Mouse (Mus musculus) bone marrow macrophage, adult 2 months (primary cell): ENCODE results near the gene E330017A01Rik. TPM values are rescaled to one million over a fixed set of nuclear protein-coding genes. Genes with fewer than 3 reads are reported as not detected.
A peak's percentile ranks its signal among the peaks of the same experiment; 100 is the strongest.

Source experiments
- H3K27ac ChIP-seq: 2 replicates; pipeline ENCODE4 v1.5.1; 2012; ENCODE audit warnings: low read depth, low read length; ENCODE audit not compliant: insufficient read depth
- H3K4me1 ChIP-seq: 2 replicates; pipeline ENCODE4 v1.6.1; 2012; ENCODE audit warnings: low read length; ENCODE audit not compliant: control insufficient read depth, insufficient read depth
- H3K4me3 ChIP-seq: 2 replicates; pipeline ENCODE4 v1.5.1; 2012; ENCODE audit warnings: mild to moderate bottlenecking, low read length, moderate library complexity; ENCODE audit not compliant: insufficient read depth
- CTCF ChIP-seq: IDR thresholded peaks from 2 replicates; pipeline ENCODE4 v1.5.1; 2012; ENCODE audit warnings: low read depth, mild to moderate bottlenecking, low read length, moderate library complexity
- POLR2A ChIP-seq: IDR thresholded peaks from 2 replicates; pipeline ENCODE4 v1.6.1; 2012; ENCODE audit warnings: mild to moderate bottlenecking, low read depth, low read length, borderline replicate concordance
- polyA plus RNA-seq: library from polyadenylated mRNA; stranded (reverse); fragments of >200 nt; gene quantifications from 2 replicates; pipeline ENCODE4 v1.2.4, GENCODE M21; 2012; ENCODE audit not compliant: missing spikeins, insufficient read depth, insufficient read length

The E330017A01Rik gene
- polyA plus RNA-seq, result not detected in 2 replicates

DNA sequence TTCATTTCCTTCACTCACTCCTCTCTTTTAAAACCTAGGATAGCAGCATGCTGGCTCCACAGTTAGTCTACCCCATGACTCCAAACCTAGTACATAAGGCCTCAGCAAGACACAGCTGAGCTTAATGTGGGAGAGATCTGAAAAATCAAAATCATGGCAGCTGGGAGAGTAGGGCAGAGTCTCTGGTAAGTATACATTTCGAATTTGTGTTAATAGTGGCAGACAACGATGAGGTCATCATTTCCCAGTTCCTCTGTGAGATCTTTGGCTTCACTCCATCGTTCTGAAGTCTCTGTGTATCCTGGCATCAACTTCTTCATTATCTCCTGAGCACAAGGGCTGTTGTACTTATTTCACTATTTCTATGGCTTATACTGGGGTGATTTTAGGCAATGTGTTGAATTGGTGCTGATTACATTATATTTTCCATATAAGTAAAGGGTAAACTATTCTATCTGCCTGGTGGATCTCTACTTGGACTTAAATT, at the start of gene E330017A01Rik:
Gene E330017A01Rik, minus strand, starts transcription at position 51 of the 487 bp plus-strand sequence.
- TF ChIP-seq POLR2A, result no peak
- no peak for TF ChIP-seq CTCF

DNA sequence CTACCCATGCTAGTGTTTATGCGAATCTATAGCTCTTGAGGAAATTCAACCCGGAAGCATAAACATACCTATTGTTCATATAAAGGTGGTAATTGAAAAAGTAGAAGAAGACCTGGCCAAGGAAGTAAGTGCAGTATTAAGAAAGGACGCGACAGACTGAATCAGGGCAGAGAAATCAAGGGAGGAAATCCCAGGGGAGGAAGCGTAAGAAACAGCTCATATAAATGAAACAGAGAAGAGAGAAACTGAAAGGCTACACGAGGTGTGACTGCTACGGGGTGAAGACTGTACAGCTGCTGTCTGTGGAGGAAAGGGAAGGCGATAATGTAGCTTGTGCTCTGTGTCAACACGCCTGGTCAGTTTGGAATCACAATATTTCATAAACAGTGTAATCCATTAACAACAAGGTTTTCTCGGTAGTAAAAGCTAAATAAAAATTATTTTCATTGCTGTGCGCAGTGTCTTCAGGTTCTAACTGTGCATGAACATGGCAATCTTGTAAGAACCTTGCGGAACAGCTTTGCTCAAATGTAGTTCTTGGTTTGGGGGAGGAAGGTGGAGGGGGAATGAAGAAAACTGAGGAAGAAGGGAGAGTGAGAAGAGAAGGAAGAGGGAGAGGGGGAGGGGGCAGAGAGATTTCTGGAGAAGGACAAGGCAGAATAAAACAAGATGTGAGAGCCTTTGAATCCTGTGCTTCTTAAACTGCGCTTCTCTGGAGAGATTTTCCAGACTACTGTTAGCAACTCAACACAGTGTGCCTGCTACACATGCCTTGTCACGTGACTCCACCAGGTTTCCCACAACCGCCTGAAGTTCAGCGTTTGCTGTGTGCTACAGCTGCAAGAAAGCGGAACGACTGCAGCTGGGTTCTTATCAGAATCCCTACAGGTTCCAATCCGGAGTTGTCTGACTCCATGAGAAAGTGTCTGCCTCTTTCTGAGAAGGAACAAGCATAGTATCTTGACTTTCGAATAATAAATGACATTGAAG, 47.3 kb upstream of the E330017A01Rik start:
- Histone ChIP-seq H3K27ac (no peak overlapping the region), H3K4me1 (peaks cover 8% of the 10 kb centered on the region; the same call in 1 of the 2 replicates), H3K4me3 (peak overlapping the region; percentile 23)
- TF ChIP-seq CTCF (no peak), POLR2A (no peak)

More for the DNA sequence above, at the start of gene E330017A01Rik:
- Histone ChIP-seq H3K4me3 (no peak within 1 kb of the TSS), H3K27ac (no peak within 1 kb of the TSS), H3K4me1 (0 out of 2 replicates have a peak, but pooled peaks cover 2% of the 10 kb centered on the region)

GRCm38 (mm10) chr16:58684537-58684936, 46.0 kb upstream of the E330017A01Rik start:
- no peak overlapping the region for H3K4me3 ChIP-seq
- H3K27ac ChIP-seq, result no peak overlapping the region
- peaks cover 2% of the 10 kb centered on the region; the same call in 1 of the 2 replicates for H3K4me1 ChIP-seq
- TF ChIP-seq POLR2A (no peak), CTCF (no peak)

GRCm38 (mm10) chr16:58683911-58684310, 45.4 kb upstream of the E330017A01Rik start:
- no peak overlapping the region for H3K27ac ChIP-seq
- no peak overlapping the region for H3K4me3 ChIP-seq
- no peak for TF ChIP-seq POLR2A
- TF ChIP-seq CTCF, result no peak
- peaks cover 2% of the 10 kb centered on the region; the same call in 1 of the 2 replicates for H3K4me1 ChIP-seq

DNA sequence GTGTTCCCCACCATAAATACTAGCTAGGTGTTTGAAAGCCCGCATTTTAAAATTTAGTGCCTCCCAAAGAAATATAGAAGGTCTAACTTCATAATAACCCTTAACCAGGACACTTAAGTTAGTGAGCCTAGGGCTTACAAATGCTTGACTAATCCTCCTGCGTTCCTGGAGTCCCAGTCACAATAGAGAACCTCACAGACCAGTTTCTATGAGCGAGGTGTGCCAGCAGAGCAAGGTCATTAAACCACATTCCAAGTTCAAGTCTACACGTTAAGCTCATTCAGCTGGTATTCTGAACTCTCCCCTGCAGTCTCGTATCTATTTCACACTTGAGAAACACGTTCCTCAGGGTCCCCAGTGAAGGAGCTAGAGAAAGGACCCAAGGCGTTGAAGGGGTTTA, 44.3 kb upstream of the E330017A01Rik start:
- Histone ChIP-seq H3K4me1 (peaks cover 2% of the 10 kb centered on the region; the same call in 1 of the 2 replicates), H3K27ac (no peak overlapping the region), H3K4me3 (no peak overlapping the region)
- TF ChIP-seq CTCF (no peak), POLR2A (no peak)

DNA sequence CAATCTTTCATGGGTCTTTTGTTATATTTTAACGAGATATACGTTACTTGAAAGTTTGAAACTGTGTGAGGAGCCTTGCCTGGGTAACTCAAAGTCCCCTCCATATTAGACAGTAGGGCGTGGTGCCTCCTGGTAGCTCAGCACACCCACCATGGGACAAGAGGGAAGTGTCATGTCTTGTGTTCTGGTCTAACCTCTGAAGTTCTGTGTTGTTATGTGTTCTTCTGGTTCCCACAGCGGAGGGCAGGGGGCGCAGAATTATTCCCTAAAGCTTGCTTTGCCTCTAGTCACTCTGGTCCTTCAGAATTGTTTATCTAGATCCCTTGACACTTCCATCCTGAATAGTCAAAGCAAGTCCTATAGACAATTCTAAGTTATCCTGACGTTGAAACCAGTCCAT, 43.5 kb upstream of the E330017A01Rik start:
- no peak overlapping the region for H3K27ac ChIP-seq
- TF ChIP-seq POLR2A, result no peak
- TF ChIP-seq CTCF, result no peak
- H3K4me3 ChIP-seq, result no peak overlapping the region
- H3K4me1 ChIP-seq, result peaks cover 2% of the 10 kb centered on the region; the same call in 1 of the 2 replicates

GRCm38 (mm10) chr16:58678660-58679059, 40.1 kb upstream of the E330017A01Rik start:
- Histone ChIP-seq H3K4me1 (no peaks in the 10 kb centered on the region), H3K4me3 (no peak overlapping the region), H3K27ac (no peak overlapping the region)
- TF ChIP-seq CTCF (no peak), POLR2A (no peak)

GRCm38 (mm10) chr16:58677491-58677890, 39.0 kb upstream of the E330017A01Rik start:
- no peak overlapping the region for H3K4me3 ChIP-seq
- no peak overlapping the region for H3K27ac ChIP-seq
- no peak for TF ChIP-seq POLR2A
- H3K4me1 ChIP-seq, result no peaks in the 10 kb centered on the region

DNA sequence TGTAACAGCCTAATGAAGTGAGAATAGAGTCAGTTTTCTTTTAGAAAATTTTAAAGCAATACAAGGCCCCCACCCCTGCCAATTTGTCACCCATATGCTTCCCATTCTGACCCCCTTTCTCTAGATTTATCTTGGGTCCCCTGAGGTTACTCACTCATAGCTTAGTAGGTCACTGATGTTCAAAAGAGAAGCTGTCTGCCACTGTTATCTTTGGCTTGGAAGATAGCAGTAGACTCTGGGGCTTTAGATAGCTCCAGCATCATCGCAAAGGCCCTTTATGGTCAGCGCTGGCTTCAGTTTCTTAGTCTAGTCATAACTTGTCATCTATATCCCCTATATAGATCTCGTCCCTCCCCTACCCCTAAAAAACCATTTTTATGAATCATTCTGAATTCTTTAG, 38.1 kb upstream of the E330017A01Rik start:
- Histone ChIP-seq H3K27ac (no peak overlapping the region), H3K4me3 (no peak overlapping the region), H3K4me1 (no peaks in the 10 kb centered on the region)
- no peak for TF ChIP-seq POLR2A
- no peak for TF ChIP-seq CTCF

GRCm38 (mm10) chr16:58676156-58676555, 37.6 kb upstream of the E330017A01Rik start:
- TF ChIP-seq POLR2A, result no peak
- TF ChIP-seq CTCF, result no peak
- Histone ChIP-seq H3K4me3 (no peak overlapping the region), H3K27ac (no peak overlapping the region)

More at GRCm38 (mm10) chr16:58676156-58676555, 37.6 kb upstream of the E330017A01Rik start:
- no peaks in the 10 kb centered on the region for H3K4me1 ChIP-seq
